In genomic region chr19:4417183-4417582, GRCm38 (mm10) we compare ENCODE assay signal across 9 mouse cellular contexts. TPM values are rescaled to one million over a fixed set of nuclear protein-coding genes. Genes with fewer than 3 reads are reported as not detected.
DNase-seq lines count a peak whose midpoint lies in the region; ATAC-seq and TF ChIP-seq lines count a peak whose summit lies in the region.
"Had no signal": no experiment of that assay in that cellular context is flagged by ENCODE, and none has a peak within 500 bp of the region (broad histone marks: within the 10 kb centered on the region; RNA-seq: fewer than 3 reads in every experiment).

No protein-coding gene starts in this region.

- TF ChIP-seq CTCF in layer of hippocampus, adult 2 months (conservative IDR thresholded peaks at IDR 0.05) = peak; percentile 86
- peak; percentile 69 for TF ChIP-seq CTCF in midbrain, postnatal 0 days (IDR thresholded peaks at IDR 0.05)
- TF ChIP-seq CTCF in thymus, adult 2 months (IDR thresholded peaks at IDR 0.05; ENCODE audit: borderline replicate concordance, control insufficient read depth, extremely low read depth, insufficient read depth, low read length, poor library complexity) = no peak

- no peak overlapping the region for H3K9ac ChIP-seq in midbrain, postnatal 0 days (replicated peaks; ENCODE audit: low read length, poor library complexity, severe bottlenecking)
- H3K9ac ChIP-seq: limb, embryonic 12.5 days had no signal

- intact Hi-C loops in heart, postnatal 14 days (cut with DNase I) = loop anchor here (2.0 kb wide), 2 partner anchors 78 to 160 kb away; no protein-coding TSS in a partner anchor
- intact Hi-C loops in left cerebral cortex, postnatal 25 days (cut with DNase I) = no loop called here

- 0% methylated on average over 1 of the region's 1 CpGs for WGBS in midbrain, postnatal 0 days
- 0% methylated on average over 1 of the region's 1 CpGs for WGBS in thymus, adult 2 months

- H3K4me1 ChIP-seq in midbrain, postnatal 0 days (ENCODE audit: insufficient read depth, low read length) = no peaks in the 10 kb centered on the region
- no peaks in the 10 kb centered on the region for H3K4me1 ChIP-seq in thymus, adult 2 months (replicated peaks; ENCODE audit: control insufficient read depth, insufficient read depth, low read length)
- H3K4me1 ChIP-seq: limb, embryonic 12.5 days had no signal

- no peak for TF ChIP-seq POLR2A in thymus, adult 2 months (IDR thresholded peaks at IDR 0.05; ENCODE audit: control insufficient read depth, extremely low read depth, insufficient read depth, low read length, poor library complexity)

- no peak overlapping the region for H3K27ac ChIP-seq in layer of hippocampus, adult 2 months
- H3K27ac ChIP-seq in midbrain, postnatal 0 days (ENCODE audit: low read depth, low read length) = no peak overlapping the region
- H3K27ac ChIP-seq in thymus, adult 2 months (ENCODE audit: control insufficient read depth, insufficient read depth, low read length) = no peak overlapping the region
- H3K27ac ChIP-seq: limb, embryonic 12.5 days had no signal

- H3K4me3 ChIP-seq in layer of hippocampus, adult 2 months = no peak overlapping the region
- no peak overlapping the region for H3K4me3 ChIP-seq in midbrain, postnatal 0 days (ENCODE audit: low read depth, low read length)
- no peak overlapping the region for H3K4me3 ChIP-seq in thymus, adult 2 months (ENCODE audit: control insufficient read depth, insufficient read depth, low read length)
- H3K4me3 ChIP-seq: limb, embryonic 12.5 days had no signal

- H3K9me3 ChIP-seq in midbrain, postnatal 0 days (ENCODE audit: low read length) = no peaks in the 10 kb centered on the region

- H3K36me3 ChIP-seq in midbrain, postnatal 0 days (ENCODE audit: insufficient read depth, low read length) = no peaks in the 10 kb centered on the region
- no peaks in the 10 kb centered on the region for H3K36me3 ChIP-seq in thymus, adult 2 months (ENCODE audit: control insufficient read depth, insufficient read depth, low read length)

- H3K27me3 ChIP-seq in midbrain, postnatal 0 days (ENCODE audit: insufficient read depth, low read length) = no peaks in the 10 kb centered on the region
- no peaks in the 10 kb centered on the region for H3K27me3 ChIP-seq in thymus, adult 2 months (ENCODE audit: control insufficient read depth, insufficient read depth, low read length)
- H3K27me3 ChIP-seq: limb, embryonic 12.5 days had no signal

- DNase-seq in layer of hippocampus, adult 2 months (ENCODE audit: low spot score in 2 of 2) = peak; percentile 30 to 62
- DNase-seq in layer of hippocampus, adult 9-10 months (ENCODE audit: low spot score) = no peak
- peak; percentile 63 for DNase-seq in T-cell, adult 2 months (ENCODE audit: low spot score)
- DNase-seq in embryo, embryonic 10 days (ENCODE audit: low spot score) = peak; percentile 88
- DNase-seq in heart, postnatal 14 days = peak; percentile 72 to 84
- peak; percentile 46 to 65 for DNase-seq in left cerebral cortex, postnatal 25 days (ENCODE audit: low spot score in 2 of 2)
- DNase-seq in midbrain, postnatal 0 days (ENCODE audit: low spot score) = peak; percentile 43
- DNase-seq in thymus, adult 2 months = peak; percentile 76

- no peak overlapping the region for H3K4me2 ChIP-seq in midbrain, postnatal 0 days (ENCODE audit: low read depth, low read length, poor library complexity, severe bottlenecking)
- H3K4me2 ChIP-seq: limb, embryonic 12.5 days had no signal

- no peak for ATAC-seq in midbrain, postnatal 0 days (ENCODE audit: low FRiP score)

RNA-seq across cellular contexts. Expression of gene Kdm2a, which starts 19.1 kb away (rescaled TPM):
- total RNA-seq in layer of hippocampus, adult 2 months (2021) = 10 to 100 TPM; 77.5 to 87.8 TPM
- 10 to 100 TPM; 47.6 to 49.5 TPM for total RNA-seq in heart, postnatal 14 days (2021)
- 10 to 100 TPM; 71.5 to 75.1 TPM for total RNA-seq in left cerebral cortex, postnatal 25 days (2021)
- 64.9 and 103 TPM in 2 replicates for total RNA-seq in midbrain, postnatal 0 days (2014; rRNA removed)
- polyA plus RNA-seq in midbrain, postnatal 0 days (2015; fragmentation: Nextera tagmentation; extraction: Ambion mirVana) = 17.8 and 18.4 TPM in 2 replicates
- polyA plus RNA-seq in thymus, adult 2 months (2012; rRNA removed) = 194 and 210 TPM in 2 replicates

RNA-seq across cellular contexts. Expression of gene Rhod, which starts 22.0 kb away (rescaled TPM):
- 1 to 10 TPM in 1 of 2 experiments, under 1 TPM in 1; 0.82 to 1.0 TPM for total RNA-seq in layer of hippocampus, adult 2 months (2021)
- 1 to 10 TPM; 5.9 to 6.6 TPM for total RNA-seq in heart, postnatal 14 days (2021)
- total RNA-seq in left cerebral cortex, postnatal 25 days (2021) = under 1 TPM; 0.57 to 0.64 TPM
- 4.3 and 6.2 TPM in 2 replicates for total RNA-seq in midbrain, postnatal 0 days (2014; rRNA removed)
- 2.7 and 4.5 TPM in 2 replicates for polyA plus RNA-seq in midbrain, postnatal 0 days (2015; fragmentation: Nextera tagmentation; extraction: Ambion mirVana)
- 2.6 and 2.9 TPM in 2 replicates for polyA plus RNA-seq in thymus, adult 2 months (2012; rRNA removed)
